Mouse (Mus musculus) kidney, adult 18-20 months (tissue): ENCODE results near the gene Nudt10.
"Not testable (repeated sequence)": the region's sequence is repeated elsewhere in the genome, so short reads cannot be mapped to it uniquely, and the experiment has no call there.

Experiments used
- DNase-seq: peaks from one replicate; pipeline ENCODE4 v3.0.0; 2021

Gene Nudt10

GRCm38 (mm10) chrX:6172823-6173640, at the start of gene Nudt10:
Gene Nudt10, minus strand, starts transcription at chrX:6173015.
- not testable (repeated sequence) for DNase-seq

GRCm38 (mm10) chrX:6172136-6172822, 536 bp downstream of the Nudt10 start:
- DNase-seq, result not testable (repeated sequence)

DNA sequence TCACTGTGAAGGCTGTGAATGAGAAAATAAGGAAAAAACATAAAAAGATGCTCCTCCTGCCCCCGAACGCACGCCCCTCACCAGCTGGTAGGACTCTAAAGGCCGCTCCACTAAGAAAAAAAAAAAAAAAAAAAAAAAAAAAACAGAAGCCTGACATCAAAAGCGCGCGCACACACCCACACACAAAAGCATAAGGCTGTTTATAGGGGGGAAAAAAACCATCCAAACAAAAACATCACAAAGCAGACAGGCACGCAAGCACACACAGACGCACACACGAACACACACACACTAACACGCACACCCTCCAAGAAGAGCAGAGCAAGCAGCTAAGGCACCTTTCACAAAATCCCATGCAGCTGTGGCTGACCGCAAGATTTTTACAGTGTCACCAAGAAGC, 1.1 kb downstream of the Nudt10 start:
- no peak for DNase-seq
